Mouse (Mus musculus): ENCODE results near the gene Cchcr1. TPM values are rescaled to one million over a fixed set of nuclear protein-coding genes. Genes with fewer than 3 reads are reported as not detected.
"Not testable (repeated sequence)": the region's sequence is repeated elsewhere in the genome, so short reads cannot be mapped to it uniquely, and the experiment has no call there.

Gene Cchcr1
- polyA plus RNA-seq, 1 experiment from 2014 or later: 9.5 TPM

GRCm38 (mm10) chr17:35504628-35505481, 12.0 kb upstream of the Cchcr1 start:
- ATAC-seq (replicated peaks): no peak
- Histone ChIP-seq H3K36me3 (no peaks in the 10 kb centered on the region), H3K9ac (replicated peaks) (no peak overlapping the region), H3K4me1 (no peaks in the 10 kb centered on the region), H3K27ac (replicated peaks) (no peak overlapping the region), H3K27me3 (peaks cover 18% of the 10 kb centered on the region), H3K9me3 (no peaks in the 10 kb centered on the region), H3K4me2 (replicated peaks) (no peak overlapping the region), H3K4me3 (no peak overlapping the region)
- WGBS: 15% methylated on average over 8 of the region's 8 CpGs

GRCm38 (mm10) chr17:35505776-35506175, 11.1 kb upstream of the Cchcr1 start, which contains the start of gene Pou5f1:
Gene Pou5f1 (plus strand): TSS chr17:35506018.
- no peak within 1 kb of the TSS for H3K9ac ChIP-seq (replicated peaks)
- no peak within 1 kb of the TSS for H3K4me2 ChIP-seq (replicated peaks)
- WGBS: 39% methylated on average over 13 of the region's 13 CpGs
- ATAC-seq (replicated peaks): no peak
- H3K9me3 ChIP-seq: no peaks in the 10 kb centered on the region
- peaks cover 18% of the 10 kb centered on the region for H3K27me3 ChIP-seq
- H3K27ac ChIP-seq (replicated peaks): no peak within 1 kb of the TSS
- no peaks in the 10 kb centered on the region for H3K4me1 ChIP-seq
- H3K4me3 ChIP-seq: no peak within 1 kb of the TSS
- no peaks in the 10 kb centered on the region for H3K36me3 ChIP-seq

- H3K4me2 ChIP-seq (replicated peaks): no peak overlapping the region
- H3K27me3 ChIP-seq: peaks cover 18% of the 10 kb centered on the region
- no peaks in the 10 kb centered on the region for H3K4me1 ChIP-seq
- no peaks in the 10 kb centered on the region for H3K9me3 ChIP-seq
- no peaks in the 10 kb centered on the region for H3K36me3 ChIP-seq
- H3K27ac ChIP-seq (replicated peaks): no peak overlapping the region
- WGBS: 9% methylated on average over 10 of the region's 10 CpGs
- H3K9ac ChIP-seq (replicated peaks): no peak overlapping the region
- ATAC-seq (replicated peaks): no peak
- H3K4me3 ChIP-seq: no peak overlapping the region
These were observed 10.0 kb upstream of the Cchcr1 start for GRCm38 (mm10) chr17:35506881-35507280.

- H3K27ac ChIP-seq (replicated peaks): no peak overlapping the region
- 21% methylated on average over 13 of the region's 13 CpGs for WGBS
- peaks cover 18% of the 10 kb centered on the region for H3K27me3 ChIP-seq
- H3K9ac ChIP-seq (replicated peaks): no peak overlapping the region
- H3K4me2 ChIP-seq (replicated peaks): no peak overlapping the region
- H3K4me1 ChIP-seq: no peaks in the 10 kb centered on the region
- no peaks in the 10 kb centered on the region for H3K9me3 ChIP-seq
- ATAC-seq (replicated peaks): no peak
- no peaks in the 10 kb centered on the region for H3K36me3 ChIP-seq
- no peak overlapping the region for H3K4me3 ChIP-seq
These were observed 9.2 kb upstream of the Cchcr1 start for GRCm38 (mm10) chr17:35507556-35508260.

GRCm38 (mm10) chr17:35508279-35508678, 8.6 kb upstream of the Cchcr1 start:
- H3K4me1 ChIP-seq; ATAC-seq (replicated peaks); H3K27ac ChIP-seq (replicated peaks); H3K36me3 ChIP-seq; H3K9me3 ChIP-seq; H3K4me2 ChIP-seq (replicated peaks); H3K4me3 ChIP-seq; H3K9ac ChIP-seq (replicated peaks): not testable (repeated sequence)
- WGBS: 50% methylated on average over 5 of the region's 5 CpGs
- H3K27me3 ChIP-seq: peaks cover 18% of the 10 kb centered on the region

- Histone ChIP-seq H3K36me3 (no peaks in the 10 kb centered on the region), H3K4me3 (no peak overlapping the region), H3K9me3 (no peaks in the 10 kb centered on the region), H3K4me2 (replicated peaks) (no peak overlapping the region), H3K4me1 (peaks cover under 1% of the 10 kb centered on the region), H3K27ac (replicated peaks) (no peak overlapping the region), H3K27me3 (peaks cover 18% of the 10 kb centered on the region), H3K9ac (replicated peaks) (no peak overlapping the region)
- peak; percentile 32; the same call in 1 of the 2 replicates for ATAC-seq (replicated peaks)
- 25% methylated on average over 8 of the region's 8 CpGs for WGBS
These were observed 7.6 kb upstream of the Cchcr1 start for GRCm38 (mm10) chr17:35509284-35509683.

- Histone ChIP-seq H3K4me3 (no peak overlapping the region), H3K9ac (replicated peaks) (no peak overlapping the region), H3K36me3 (no peaks in the 10 kb centered on the region), H3K4me2 (replicated peaks) (no peak overlapping the region), H3K9me3 (no peaks in the 10 kb centered on the region), H3K27me3 (no peaks in the 10 kb centered on the region), H3K4me1 (peaks cover 30% of the 10 kb centered on the region), H3K27ac (replicated peaks) (no peak overlapping the region)
- 94% methylated on average over 7 of the region's 7 CpGs for WGBS
- no peak for ATAC-seq (replicated peaks)
These were observed 3.8 kb upstream of the Cchcr1 start for GRCm38 (mm10) chr17:35512916-35513626.

GRCm38 (mm10) chr17:35513886-35514285, 3.0 kb upstream of the Cchcr1 start:
- Histone ChIP-seq H3K9ac (replicated peaks) (no peak overlapping the region), H3K36me3 (no peaks in the 10 kb centered on the region), H3K4me2 (replicated peaks) (no peak overlapping the region), H3K27me3 (no peaks in the 10 kb centered on the region), H3K27ac (replicated peaks) (no peak overlapping the region), H3K4me1 (peaks cover 30% of the 10 kb centered on the region), H3K4me3 (no peak overlapping the region), H3K9me3 (no peaks in the 10 kb centered on the region)
- WGBS: 19% methylated on average over 2 of the region's 2 CpGs
- no peak for ATAC-seq (replicated peaks)

- Histone ChIP-seq H3K27ac (replicated peaks) (no peak overlapping the region), H3K4me3 (peak overlapping the region; percentile 59; the same call in 1 of the 2 replicates), H3K4me2 (replicated peaks) (peak overlapping the region; percentile 72), H3K27me3 (no peaks in the 10 kb centered on the region), H3K36me3 (no peaks in the 10 kb centered on the region), H3K9ac (replicated peaks) (no peak overlapping the region), H3K9me3 (no peaks in the 10 kb centered on the region), H3K4me1 (peaks cover 30% of the 10 kb centered on the region)
- no peak for ATAC-seq (replicated peaks)
- 70% methylated on average over 6 of the region's 6 CpGs for WGBS
These were observed 2.1 kb upstream of the Cchcr1 start for GRCm38 (mm10) chr17:35514756-35515155.

GRCm38 (mm10) chr17:35515911-35516640, 824 bp upstream of the Cchcr1 start:
- peak overlapping the region; percentile 72 for H3K4me2 ChIP-seq (replicated peaks)
- 5% methylated on average over 25 of the region's 25 CpGs for WGBS
- peak overlapping the region; percentile 59 for H3K4me3 ChIP-seq
- H3K27ac ChIP-seq (replicated peaks): no peak overlapping the region
- peaks cover 30% of the 10 kb centered on the region for H3K4me1 ChIP-seq
- ATAC-seq (replicated peaks): peak; percentile 42
- peak overlapping the region; percentile 54 for H3K9ac ChIP-seq (replicated peaks)
- no peaks in the 10 kb centered on the region for H3K9me3 ChIP-seq
- H3K27me3 ChIP-seq: no peaks in the 10 kb centered on the region
- H3K36me3 ChIP-seq: no peaks in the 10 kb centered on the region

- ATAC-seq (replicated peaks): no peak
These were observed 626 bp downstream of the Cchcr1 start for GRCm38 (mm10) chr17:35517526-35517925.

More at GRCm38 (mm10) chr17:35517526-35517925, 626 bp downstream of the Cchcr1 start:
- peak overlapping the region; percentile 59 for H3K4me3 ChIP-seq
- H3K27ac ChIP-seq (replicated peaks): 0 out of 2 replicates have a peak overlapping the region, but pooled peaks have one; percentile 35
- H3K36me3 ChIP-seq: no peaks in the 10 kb centered on the region
- peak overlapping the region; percentile 49 for H3K9ac ChIP-seq (replicated peaks)
- 9% methylated on average over 12 of the region's 12 CpGs for WGBS
- no peaks in the 10 kb centered on the region for H3K27me3 ChIP-seq
- H3K4me2 ChIP-seq (replicated peaks): peak overlapping the region; percentile 72
- peaks cover 30% of the 10 kb centered on the region for H3K4me1 ChIP-seq
- no peaks in the 10 kb centered on the region for H3K9me3 ChIP-seq
